Mouse (Mus musculus): ENCODE results near the gene Klrb1f.

GRCm38 (mm10) chr6:129066530-129066929, 20.8 kb downstream of the Klrb1f start:
- TF ChIP-seq CTCF (IDR thresholded peaks at IDR 0.05; ENCODE audit: borderline replicate concordance, insufficient read depth, low read length) (no peak), POLR2A (IDR thresholded peaks at IDR 0.05; ENCODE audit: low read depth, low read length) (no peak)
